Mouse (Mus musculus) liver, embryonic 16.5 days (tissue): ENCODE data around the gene Hist1h4i. TPM values are rescaled to one million over a fixed set of nuclear protein-coding genes. Genes with fewer than 3 reads are reported as not detected.
"Not testable (repeated sequence)": the region's sequence is repeated elsewhere in the genome, so short reads cannot be mapped to it uniquely, and the experiment has no call there.

Source experiments
- ATAC-seq: fragments of 200-750 bp; cut with Nextera tagmentation; 2 replicates; pipeline ENCODE4 v1.8.0; 2017; ENCODE audit warnings: low read depth, mild to moderate bottlenecking, moderate number of reproducible peaks, moderate library complexity
- H3K27ac ChIP-seq: fragments of 300-500 bp; sonication (generic); 2 replicates; pipeline ENCODE4 v1.5.1; 2014; ENCODE audit warnings: mild to moderate bottlenecking, low read length
- H3K27me3 ChIP-seq: fragments of 300-500 bp; sonication (generic); 2 replicates; pipeline ENCODE4 v1.6.1; 2014; ENCODE audit warnings: low read depth, low read length, mixed read lengths; ENCODE audit not compliant: control insufficient read depth, insufficient read depth
- H3K36me3 ChIP-seq: fragments of 300-500 bp; sonication (generic); 2 replicates; pipeline ENCODE4 v1.6.1; 2014; ENCODE audit warnings: mild to moderate bottlenecking; ENCODE audit not compliant: control insufficient read depth, insufficient read depth
- H3K4me1 ChIP-seq: fragments of 300-500 bp; sonication (generic); 2 replicates; pipeline ENCODE4 v1.6.1; 2014; ENCODE audit warnings: low read depth, low read length, mixed read lengths; ENCODE audit not compliant: control insufficient read depth
- H3K4me2 ChIP-seq: fragments of 300-500 bp; sonication (generic); 2 replicates; pipeline ENCODE4 v1.6.1; 2014; ENCODE audit warnings: low read depth, low read length, mixed read lengths
- H3K4me3 ChIP-seq: fragments of 300-500 bp; sonication (generic); 2 replicates; pipeline ENCODE4 v1.5.1; 2014; ENCODE audit warnings: low read depth, mild to moderate bottlenecking, low read length
- H3K9ac ChIP-seq: fragments of 300-500 bp; sonication (generic); 2 replicates; pipeline ENCODE4 v1.6.1; 2014; ENCODE audit warnings: low read depth, low read length
- H3K9me3 ChIP-seq: fragments of 300-500 bp; sonication (generic); replicated peaks from 2 replicates; pipeline ENCODE4 v1.6.1; 2016; ENCODE audit warnings: low read length; ENCODE audit not compliant: control insufficient read depth
- WGBS: fragments of 180-500 bp; shearing (Covaris S2); extraction: QIAGEN DNeasy Blood & Tissue Kit; methylation state at CpG from one replicate; pipeline ENCODE4 v1.1.7; 2014; ENCODE audit not compliant: insufficient replicate concordance; 5-methylcytosine and 5-hydroxymethylcytosine counted together
- polyA plus RNA-seq: library from polyadenylated mRNA; unstranded; fragments of >200 nt; fragmentation: Nextera tagmentation; extraction: Ambion mirVana; gene quantifications from 2 replicates; pipeline ENCODE4 v1.2.1, GENCODE M21; 2015

The Hist1h4i gene
- polyA plus RNA-seq, 1 experiment from 2014 or later, result 47.5 TPM

GRCm38 (mm10) chr13:22039364-22039763 is 1.8 kb downstream of the Hist1h4i start:
- 54% methylated on average over 5 of the region's 5 CpGs for WGBS
- Histone ChIP-seq H3K4me3 (peak overlapping the region; percentile 60), H3K9ac (peak overlapping the region; percentile 60), H3K36me3 (no peaks in the 10 kb centered on the region), H3K27me3 (no peaks in the 10 kb centered on the region), H3K4me2 (peak overlapping the region; percentile 68), H3K9me3 (no peaks in the 10 kb centered on the region), H3K4me1 (peaks cover 29% of the 10 kb centered on the region), H3K27ac (peak overlapping the region; percentile 97)
- ATAC-seq, result no peak

DNA sequence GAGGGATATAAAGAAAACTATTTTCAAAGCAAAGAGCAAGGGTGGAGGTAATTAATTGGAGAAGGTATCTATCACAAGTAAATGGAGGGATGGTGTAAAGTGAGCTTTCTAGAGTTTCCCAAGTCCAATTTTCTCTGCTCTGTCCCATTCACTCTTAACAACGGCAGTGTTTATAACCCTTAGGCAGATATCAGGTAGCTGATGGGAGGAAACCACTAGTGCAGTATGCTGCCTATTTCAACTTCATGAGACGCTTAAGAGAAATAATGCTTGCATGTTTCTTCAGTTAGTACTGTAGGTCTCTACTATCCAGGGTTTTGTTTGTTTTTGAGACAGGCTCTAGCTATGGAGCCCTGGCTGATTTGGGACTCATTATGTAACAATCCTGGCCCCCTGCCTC is 3.7 kb downstream of the Hist1h4i start:
- 49% methylated on average over 2 of the region's 2 CpGs for WGBS
- H3K4me1 ChIP-seq, result peaks cover 40% of the 10 kb centered on the region
- H3K27ac ChIP-seq, result peak overlapping the region; percentile 99
- peak overlapping the region; percentile 71 for H3K4me3 ChIP-seq
- no peaks in the 10 kb centered on the region for H3K9me3 ChIP-seq
- H3K36me3 ChIP-seq, result no peaks in the 10 kb centered on the region
- no peak for ATAC-seq
- peak overlapping the region; percentile 79 for H3K9ac ChIP-seq
- H3K27me3 ChIP-seq, result no peaks in the 10 kb centered on the region
- H3K4me2 ChIP-seq, result peak overlapping the region; percentile 78

- 35% methylated on average over 3 of the region's 3 CpGs for WGBS
- Histone ChIP-seq H3K4me3 (peak overlapping the region; percentile 71), H3K27ac (peak overlapping the region; percentile 99), H3K36me3 (no peaks in the 10 kb centered on the region), H3K4me2 (peak overlapping the region; percentile 78), H3K27me3 (no peaks in the 10 kb centered on the region), H3K9me3 (no peaks in the 10 kb centered on the region), H3K4me1 (peaks cover 37% of the 10 kb centered on the region), H3K9ac (peak overlapping the region; percentile 79)
- no peak for ATAC-seq
These were observed 4.2 kb downstream of the Hist1h4i start for GRCm38 (mm10) chr13:22036986-22037385.

- ATAC-seq, result peak; percentile 3
- no peaks in the 10 kb centered on the region for H3K36me3 ChIP-seq
- H3K9me3 ChIP-seq, result no peaks in the 10 kb centered on the region
- 2% methylated on average over 20 of the region's 23 CpGs for WGBS
- H3K4me1 ChIP-seq, result peaks cover 37% of the 10 kb centered on the region
- peak overlapping the region; percentile 78 for H3K4me2 ChIP-seq
- peak overlapping the region; percentile 79 for H3K9ac ChIP-seq
- peak overlapping the region; percentile 99 for H3K27ac ChIP-seq
- H3K27me3 ChIP-seq, result no peaks in the 10 kb centered on the region
- H3K4me3 ChIP-seq, result peak overlapping the region; percentile 71
These were observed 4.8 kb downstream of the Hist1h4i start for GRCm38 (mm10) chr13:22036149-22036956.

GRCm38 (mm10) chr13:22035267-22036148 is 5.7 kb downstream of the Hist1h4i start, which contains the start of the genes Hist1h2ah and Hist1h2bk:
Hist1h2ah (minus strand) TSS chr13:22035568.
Hist1h2bk (plus strand) TSS chr13:22035870.
- peak; percentile 91 for ATAC-seq
- peaks cover 37% of the 10 kb centered on the region for H3K4me1 ChIP-seq
- peak within 1 kb of the TSS; percentile 80 for H3K4me2 ChIP-seq
- H3K9me3 ChIP-seq, H3K36me3 ChIP-seq, H3K27me3 ChIP-seq: not testable (repeated sequence)
- under 1% methylated on average over 24 of the region's 69 CpGs for WGBS
- peak within 1 kb of the TSS; percentile 99 for H3K27ac ChIP-seq
- H3K4me3 ChIP-seq, result peak within 1 kb of the TSS; percentile 71
- H3K9ac ChIP-seq, result peak within 1 kb of the TSS; percentile 84

DNA sequence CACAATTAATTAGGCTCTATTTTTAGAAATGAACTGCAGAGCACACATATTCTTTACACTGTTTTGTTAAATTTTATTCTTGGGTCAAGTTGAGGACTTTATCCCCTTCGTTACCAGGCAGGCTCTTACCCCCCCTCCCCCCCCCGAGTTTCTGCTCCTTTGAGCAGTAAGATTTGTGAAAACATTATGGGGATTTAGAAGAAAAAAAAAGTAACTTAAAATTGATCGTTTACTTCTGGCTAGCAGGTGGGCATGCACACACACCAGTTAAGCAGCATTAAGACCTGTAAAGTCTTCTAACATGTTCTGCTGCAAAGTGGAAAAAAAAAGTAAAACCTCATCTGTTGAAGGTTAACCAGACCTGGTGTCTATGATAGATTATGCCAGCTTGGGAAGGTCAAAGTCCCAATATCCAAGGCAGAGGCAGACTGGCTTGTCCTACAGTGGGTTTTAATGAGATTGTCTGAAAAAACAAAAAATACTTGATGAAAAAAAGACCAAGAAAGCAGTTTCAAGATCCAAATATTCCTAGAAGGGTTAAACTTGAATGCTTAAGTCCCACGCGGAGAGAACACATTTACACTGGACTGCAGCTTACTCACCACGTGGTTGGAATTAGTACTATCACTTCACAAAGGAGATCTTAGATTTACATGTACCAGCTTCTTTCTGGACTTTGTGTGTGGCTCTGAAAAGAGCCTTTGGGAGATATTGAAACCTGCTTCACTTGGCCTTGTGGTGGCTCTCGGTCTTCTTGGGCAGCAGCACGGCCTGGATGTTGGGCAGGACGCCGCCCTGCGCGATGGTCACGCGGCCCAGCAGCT is 6.5 kb downstream of the Hist1h4i start:
- 1% methylated on average over 10 of the region's 14 CpGs for WGBS
- Histone ChIP-seq H3K9me3 (no peaks in the 10 kb centered on the region), H3K4me1 (peaks cover 32% of the 10 kb centered on the region), H3K4me3 (peak overlapping the region; percentile 71), H3K27me3 (no peaks in the 10 kb centered on the region), H3K4me2 (peak overlapping the region; percentile 80), H3K9ac (peak overlapping the region; percentile 84), H3K36me3 (no peaks in the 10 kb centered on the region), H3K27ac (peak overlapping the region; percentile 99)
- no peak for ATAC-seq

- ATAC-seq, result no peak
- Histone ChIP-seq H3K9ac (peak overlapping the region; percentile 84), H3K27ac (peak overlapping the region; percentile 99), H3K36me3 (no peaks in the 10 kb centered on the region), H3K4me2 (peak overlapping the region; percentile 80), H3K9me3 (no peaks in the 10 kb centered on the region), H3K4me1 (peaks cover 36% of the 10 kb centered on the region), H3K4me3 (peak overlapping the region; percentile 71), H3K27me3 (no peaks in the 10 kb centered on the region)
- WGBS, result 29% methylated on average over 5 of the region's 5 CpGs
These were observed 7.3 kb downstream of the Hist1h4i start for GRCm38 (mm10) chr13:22033741-22034442.

DNA sequence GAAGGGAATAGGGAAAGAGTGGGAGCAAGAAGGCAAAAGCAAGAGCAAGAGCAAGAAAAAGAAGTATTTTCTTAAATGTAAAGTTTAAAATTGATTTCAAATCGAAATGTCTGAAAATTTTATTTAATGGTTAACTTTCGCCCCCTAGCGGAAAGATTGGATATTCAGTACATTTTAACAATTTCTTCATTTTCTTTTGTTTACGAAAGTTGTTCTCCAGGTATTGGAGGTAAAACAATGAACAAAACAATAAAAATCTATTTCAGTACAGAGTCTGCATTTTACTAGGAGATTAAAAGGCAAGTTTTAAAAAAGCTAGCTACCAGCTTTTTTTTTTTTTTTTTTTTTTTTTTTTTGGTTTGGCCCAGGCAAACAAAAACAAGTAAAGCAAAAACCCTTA is 10.7 kb downstream of the Hist1h4i start:
- Histone ChIP-seq H3K4me3 (no peak overlapping the region), H3K9me3 (no peaks in the 10 kb centered on the region), H3K4me2 (no peak overlapping the region), H3K27me3 (no peaks in the 10 kb centered on the region), H3K9ac (no peak overlapping the region), H3K36me3 (no peaks in the 10 kb centered on the region), H3K27ac (no peak overlapping the region), H3K4me1 (peaks cover 24% of the 10 kb centered on the region)
- WGBS, result 6% methylated on average over 4 of the region's 4 CpGs
- ATAC-seq, result no peak
